Mouse (Mus musculus) bone marrow macrophage, adult 2 months (primary cell): ENCODE data around the gene Trim63.

Experiments
- CTCF ChIP-seq: IDR thresholded peaks from 2 replicates; pipeline ENCODE4 v1.5.1; 2012; ENCODE audit warnings: low read depth, mild to moderate bottlenecking, low read length, moderate library complexity
- POLR2A ChIP-seq: IDR thresholded peaks from 2 replicates; pipeline ENCODE4 v1.6.1; 2012; ENCODE audit warnings: mild to moderate bottlenecking, low read depth, low read length, borderline replicate concordance

DNA sequence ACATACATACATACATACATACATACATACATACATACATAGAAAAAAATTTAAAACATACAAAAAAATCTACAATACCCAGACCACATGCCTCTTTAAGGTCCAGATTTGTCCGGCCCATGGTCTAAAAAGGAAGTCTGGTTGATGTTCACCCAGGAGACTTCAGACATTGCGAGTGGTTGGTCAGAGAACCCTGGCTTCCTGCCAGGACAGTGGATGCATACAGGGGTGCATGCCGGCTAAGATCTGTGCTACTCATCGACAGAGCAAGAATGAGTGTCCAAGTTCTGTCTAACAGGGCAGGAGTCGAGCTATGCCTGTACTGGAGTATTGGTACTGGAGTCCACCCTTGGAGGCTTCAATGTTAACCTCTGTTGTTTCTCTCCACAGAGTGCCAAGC is 9.7 kb downstream of the Trim63 start:
- no peak for TF ChIP-seq POLR2A
- no peak for TF ChIP-seq CTCF
